Mouse (Mus musculus) urinary bladder, adult 18-20 months (tissue): Measurements from ENCODE around the gene Xpo4.

Source experiments
- DNase-seq, 2 experiments: peaks; one replicate each; pipeline ENCODE4 v3.0.0; 2022; ENCODE audit warnings: low spot score in 2 of 2, mixed read lengths in 2 of 2

The Xpo4 gene

GRCm38 (mm10) chr14:57609816-57610329, 55.4 kb downstream of the Xpo4 start:
- DNase-seq, result no peak

DNA sequence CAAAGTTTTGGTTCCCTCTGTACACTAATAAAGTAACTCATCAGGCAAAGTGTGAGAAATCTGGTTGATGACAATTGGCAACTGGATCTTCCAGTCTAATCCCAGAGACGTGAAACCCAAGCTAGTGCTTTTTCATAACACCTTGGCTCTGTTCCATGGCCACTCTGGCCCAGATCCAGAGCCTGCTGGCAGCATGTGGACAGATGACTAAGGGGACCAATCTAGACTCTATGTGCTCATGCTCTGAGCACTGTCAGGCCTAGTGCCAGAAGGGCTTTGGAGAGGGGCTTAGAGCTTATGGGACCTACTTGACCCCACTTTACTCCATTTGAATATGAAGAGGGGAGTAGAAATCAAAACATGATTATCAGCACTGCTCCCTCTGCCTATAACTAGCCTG, 57.7 kb downstream of the Xpo4 start:
- DNase-seq, result peak; percentile 83 to 84

GRCm38 (mm10) chr14:57606663-57607365, 58.4 kb downstream of the Xpo4 start:
- DNase-seq, result no peak

- DNase-seq, result no peak
These were observed 72.0 kb downstream of the Xpo4 start for GRCm38 (mm10) chr14:57593279-57593678.

DNA sequence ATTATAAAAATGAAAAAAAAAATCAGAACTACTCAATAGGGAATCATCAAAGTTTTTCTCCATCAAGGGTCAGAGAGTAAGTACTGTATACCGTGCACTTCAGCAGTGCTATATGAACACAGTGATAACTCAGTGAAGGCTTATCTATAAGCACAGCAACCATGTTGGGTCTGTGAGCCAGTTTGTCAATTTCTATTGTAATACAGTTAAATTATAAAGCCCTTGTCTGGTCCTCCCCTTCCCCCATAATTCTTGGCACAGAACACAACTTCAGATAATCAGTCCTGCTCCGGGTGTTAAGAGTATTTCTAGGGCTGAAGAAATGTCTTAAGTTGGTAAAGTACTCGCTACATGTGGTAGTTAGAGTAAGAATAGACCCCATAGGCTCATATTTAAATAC, 73.4 kb downstream of the Xpo4 start:
- DNase-seq, result no peak

DNA sequence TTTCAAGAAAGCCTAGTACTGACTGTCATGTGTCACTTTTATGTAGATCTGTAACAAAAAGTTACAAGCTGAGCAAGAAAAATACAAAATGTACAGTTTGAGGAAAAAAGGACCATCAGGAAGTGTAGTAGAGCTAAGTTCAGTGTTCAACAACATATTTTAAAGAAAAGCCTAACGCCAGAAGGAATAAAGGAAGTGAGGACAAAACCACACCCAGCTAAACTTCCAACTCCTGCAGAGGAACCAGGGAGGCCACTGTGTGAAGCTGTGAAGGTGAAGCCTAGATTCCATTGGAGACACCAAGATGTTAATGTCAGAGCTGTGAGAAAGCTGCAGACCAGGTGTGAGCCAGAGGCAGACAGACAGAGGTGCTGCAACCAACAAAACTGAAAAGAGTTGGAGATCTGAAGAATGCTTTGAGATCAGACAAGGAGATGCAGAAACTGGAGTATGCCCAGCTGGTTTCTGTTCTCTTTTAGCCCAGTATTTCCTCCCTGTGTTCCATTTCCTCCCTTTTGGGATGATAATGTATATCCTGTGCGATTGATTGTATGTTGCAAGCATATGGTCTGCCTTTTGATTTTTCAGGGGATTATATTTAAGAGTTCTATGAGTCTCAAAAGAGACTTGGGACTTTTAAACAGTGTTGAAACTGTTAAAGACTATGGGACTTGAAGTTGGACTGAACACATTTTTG, 88.7 kb downstream of the Xpo4 start:
- no peak for DNase-seq

DNA sequence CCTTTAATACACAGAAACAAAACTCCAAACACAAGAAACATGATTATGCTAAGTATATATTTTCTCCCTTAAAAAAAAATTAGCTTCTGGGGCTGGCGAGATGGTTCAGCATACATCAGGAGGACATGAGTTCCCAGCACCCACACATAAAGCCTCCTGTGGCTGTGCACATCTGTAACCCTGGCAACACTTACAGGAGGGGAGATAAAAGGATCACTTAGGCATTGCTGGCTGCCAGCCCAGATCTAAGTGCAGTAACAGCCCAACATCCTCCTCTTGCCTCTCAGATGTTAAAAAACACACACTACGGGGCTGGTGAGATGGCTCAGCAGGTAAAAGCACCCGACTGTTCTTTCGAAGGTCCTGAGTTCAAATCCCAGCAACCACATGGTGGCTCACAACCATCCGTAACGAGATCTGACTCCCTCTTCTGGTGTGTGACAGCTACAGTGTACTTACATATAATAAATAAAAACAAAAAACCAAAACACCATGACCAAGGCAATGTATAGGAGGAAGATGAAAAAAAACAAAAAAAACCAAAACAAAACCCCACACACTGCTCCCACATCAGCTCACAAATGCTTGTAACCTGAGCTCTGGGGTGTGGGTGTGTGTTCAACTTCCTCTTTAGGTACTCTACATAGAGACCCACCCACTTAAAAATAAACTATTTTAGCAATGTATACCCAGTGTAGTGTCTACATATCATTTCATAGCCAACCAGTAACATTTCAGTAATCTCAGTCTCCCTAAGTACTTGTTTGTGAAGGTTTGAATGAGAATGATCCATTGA, 90.2 kb downstream of the Xpo4 start:
- DNase-seq, result no peak

- DNase-seq, result peak; percentile 94 to 96
These were observed 93.8 kb downstream of the Xpo4 start, which contains the start of gene Eef1akmt1 for GRCm38 (mm10) chr14:57571155-57572133. TSS of gene Eef1akmt1 (minus strand) at chr14:57571612.

DNA sequence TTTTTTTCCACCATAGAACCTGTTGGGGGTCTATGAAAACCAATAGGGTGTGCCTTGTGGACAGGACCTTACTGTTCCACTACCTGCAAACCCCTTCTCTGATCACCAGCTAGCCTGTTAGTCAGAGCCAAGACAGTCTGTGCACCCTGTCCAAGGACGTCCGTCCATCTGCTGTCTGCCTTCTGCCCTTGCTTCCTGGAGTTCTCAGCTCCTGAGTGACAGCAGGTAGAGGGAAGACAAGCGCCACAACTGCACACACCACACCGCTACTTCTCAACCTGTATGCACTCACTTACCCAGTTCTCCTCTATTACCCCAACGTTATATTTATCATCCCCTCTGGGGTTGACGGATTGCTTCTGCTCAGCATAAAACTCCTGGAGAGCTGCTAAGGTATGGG, 99.6 kb downstream of the Xpo4 start:
- no peak for DNase-seq

GRCm38 (mm10) chr14:57556922-57557321, 108.3 kb downstream of the Xpo4 start:
- DNase-seq, result no peak

DNA sequence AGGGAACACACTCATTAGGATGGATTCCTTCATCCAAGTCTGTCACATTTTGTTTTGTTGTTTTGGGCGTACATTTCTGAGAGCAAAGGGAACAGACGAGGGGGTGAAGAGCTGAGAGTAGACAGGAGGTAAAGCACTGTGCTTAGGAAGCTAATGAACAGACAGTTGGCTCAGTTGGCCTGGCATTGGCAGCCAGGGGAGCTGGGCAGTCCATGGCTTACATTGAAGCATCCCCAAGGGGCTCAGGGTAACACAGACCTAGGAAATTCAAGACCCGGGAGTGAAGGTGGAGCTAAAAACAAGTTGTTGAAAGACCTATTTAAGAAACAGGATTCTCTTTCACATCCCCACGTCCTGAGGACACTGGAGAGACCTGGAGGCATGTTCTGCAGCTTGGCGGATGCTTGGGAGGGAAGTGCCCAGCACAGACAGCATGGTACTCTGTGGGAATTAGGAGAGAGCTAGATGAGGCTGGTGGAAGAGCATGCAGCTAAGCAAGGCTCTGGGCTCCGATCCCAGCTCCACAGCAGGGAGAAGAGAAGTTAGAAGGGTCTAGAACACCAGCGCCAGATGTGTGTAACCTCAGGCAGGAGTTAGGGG, 109.7 kb downstream of the Xpo4 start:
- no peak for DNase-seq

DNA sequence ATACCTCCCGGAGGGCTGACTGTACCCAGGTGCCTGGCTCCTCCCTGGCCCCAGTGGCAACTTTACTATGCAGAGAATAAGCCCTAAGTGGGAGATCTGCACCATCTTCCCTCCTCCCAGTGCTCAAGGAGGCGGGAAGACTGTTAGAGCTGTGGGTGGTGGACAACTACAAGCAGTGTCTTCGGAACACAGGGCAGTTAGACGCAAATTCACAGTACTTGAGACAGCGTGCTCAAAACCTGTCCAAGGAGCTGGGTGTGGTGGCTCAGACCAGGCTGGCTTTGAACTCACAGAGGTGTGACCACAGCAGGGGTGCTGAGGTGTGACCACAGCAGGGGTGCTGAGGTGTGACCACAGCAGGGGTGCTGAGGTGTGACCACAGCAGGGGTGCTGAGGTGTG, 110.8 kb downstream of the Xpo4 start:
- no peak for DNase-seq

GRCm38 (mm10) chr14:57552945-57553344, 112.3 kb downstream of the Xpo4 start:
- DNase-seq, result no peak

GRCm38 (mm10) chr14:57547062-57547461, 118.2 kb downstream of the Xpo4 start:
- DNase-seq, result no peak

DNA sequence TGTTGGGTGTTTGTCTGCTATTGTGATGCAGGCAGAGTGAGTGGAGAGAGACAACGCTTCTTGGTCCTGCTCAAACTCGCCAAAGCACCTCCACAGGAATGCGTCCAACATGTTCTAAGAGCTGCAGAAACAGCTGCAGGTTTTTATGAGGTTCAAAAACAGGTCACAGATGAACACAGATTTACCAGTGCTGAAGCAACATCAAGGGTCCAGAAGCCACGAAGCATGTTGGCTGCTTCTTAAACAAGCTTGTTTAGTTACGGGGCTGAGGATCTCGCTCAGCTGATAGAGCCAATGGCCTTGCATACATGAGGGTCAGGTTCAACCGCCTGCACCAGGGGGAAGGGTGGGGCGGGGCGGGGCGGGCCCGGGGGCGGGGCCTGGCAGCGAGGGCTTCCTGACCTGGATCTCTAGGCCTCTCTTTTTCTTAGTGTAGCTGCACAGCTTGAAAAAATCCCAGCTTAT, 118.6 kb downstream of the Xpo4 start:
- DNase-seq, result peak; percentile 24 to 28

DNA sequence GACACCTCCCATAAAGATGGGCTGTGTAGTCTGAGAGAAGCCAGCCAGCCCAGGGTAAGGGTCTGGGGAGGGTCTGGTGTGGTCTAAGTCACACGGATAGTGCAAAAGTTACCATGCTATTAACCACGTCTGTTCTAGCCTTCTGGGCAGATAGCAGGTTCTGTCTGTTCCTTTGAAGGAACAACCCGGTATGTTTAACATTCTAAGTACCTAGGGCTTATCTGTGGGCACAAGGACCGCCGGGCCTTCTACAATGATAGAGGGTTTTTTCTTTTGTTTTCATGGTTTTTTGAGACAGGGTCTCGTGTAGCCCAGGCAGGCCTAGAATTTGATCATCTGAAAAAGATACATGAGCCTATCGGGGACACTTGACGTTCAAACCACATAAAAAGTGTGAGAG, 119.1 kb downstream of the Xpo4 start:
- DNase-seq, result no peak

- DNase-seq, result no peak
These were observed 119.7 kb downstream of the Xpo4 start for GRCm38 (mm10) chr14:57545526-57545925.

- DNase-seq, result no peak
These were observed 121.7 kb downstream of the Xpo4 start for GRCm38 (mm10) chr14:57543420-57544039.

DNA sequence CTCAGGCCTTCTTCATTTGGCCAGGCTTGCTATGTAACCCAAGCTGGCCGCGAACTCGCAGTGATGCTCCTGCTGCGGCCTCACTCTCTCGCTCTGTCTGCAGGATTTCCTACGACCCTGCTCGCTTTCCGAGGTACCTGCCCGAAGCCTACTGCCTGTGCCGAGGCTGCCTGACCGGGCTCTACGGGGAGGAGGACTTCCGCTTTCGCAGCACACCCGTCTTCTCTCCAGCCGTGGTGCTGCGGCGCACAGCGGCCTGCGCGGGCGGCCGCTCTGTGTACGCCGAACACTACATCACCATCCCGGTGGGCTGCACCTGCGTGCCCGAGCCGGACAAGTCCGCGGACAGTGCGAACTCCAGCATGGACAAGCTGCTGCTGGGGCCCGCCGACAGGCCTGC, 123.0 kb downstream of the Xpo4 start:
- DNase-seq, result no peak

DNA sequence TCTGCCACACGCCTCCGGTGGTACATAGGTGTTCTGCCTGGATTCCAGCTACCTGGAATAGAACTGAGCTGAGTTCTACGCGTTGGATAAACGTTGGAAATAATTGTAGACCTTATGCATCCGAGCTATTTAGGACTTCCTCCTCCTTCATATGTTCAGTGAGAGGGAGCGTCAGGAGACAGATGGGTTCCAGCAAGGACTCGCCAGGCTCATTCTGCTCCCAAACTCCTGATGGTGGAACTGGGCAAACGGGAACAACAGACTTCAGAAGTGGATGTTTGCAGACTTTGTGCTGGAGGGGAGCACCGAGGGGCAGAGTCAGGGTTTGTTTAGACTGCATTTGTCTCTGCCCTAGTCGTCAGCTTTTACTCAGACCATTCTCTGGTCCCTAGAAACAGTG, 124.5 kb downstream of the Xpo4 start:
- DNase-seq, result no peak
